Mouse (Mus musculus): ENCODE results near the gene Hyal5.
A peak's percentile ranks its signal among the peaks of the same experiment; 100 is the strongest.

Gene Hyal5

GRCm38 (mm10) chr6:24857697-24858096 lies at the start of gene Hyal5:
Gene Hyal5 (plus strand): TSS chr6:24857997.
- DNase-seq (ENCODE audit: low spot score), result no peak

- DNase-seq (ENCODE audit: low spot score), result no peak
These were observed 35.7 kb upstream of the Hyal5 start for GRCm38 (mm10) chr6:24822070-24822469.

GRCm38 (mm10) chr6:24860320-24860719 lies 2.5 kb downstream of the Hyal5 start:
- no peak for DNase-seq (ENCODE audit: low spot score)

GRCm38 (mm10) chr6:24863649-24864048 lies 5.9 kb downstream of the Hyal5 start:
- no peak for DNase-seq (ENCODE audit: low spot score)

- DNase-seq (ENCODE audit: low spot score), result peak; percentile 24
These were observed 36.5 kb downstream of the Hyal5 start for GRCm38 (mm10) chr6:24894146-24894873.

GRCm38 (mm10) chr6:24894874-24895183 lies 37.0 kb downstream of the Hyal5 start:
- no peak for DNase-seq (ENCODE audit: low spot score)

- no peak for DNase-seq (ENCODE audit: low spot score)
These were observed 47.3 kb downstream of the Hyal5 start for GRCm38 (mm10) chr6:24905101-24905500.

GRCm38 (mm10) chr6:24907824-24908223 lies 50.0 kb downstream of the Hyal5 start:
- no peak for DNase-seq (ENCODE audit: low spot score)

GRCm38 (mm10) chr6:24910016-24910727 lies 52.4 kb downstream of the Hyal5 start:
- no peak for DNase-seq (ENCODE audit: low spot score)

- DNase-seq (ENCODE audit: low spot score), result no peak
These were observed 52.9 kb downstream of the Hyal5 start for GRCm38 (mm10) chr6:24910728-24911105.

GRCm38 (mm10) chr6:24913591-24913990 lies 55.8 kb downstream of the Hyal5 start:
- DNase-seq (ENCODE audit: low spot score), result no peak

- DNase-seq (ENCODE audit: low spot score), result no peak
These were observed 67.4 kb downstream of the Hyal5 start for GRCm38 (mm10) chr6:24925076-24925785.
